Mouse (Mus musculus): Measurements from ENCODE around the gene Exog.
A peak's percentile ranks its signal among the peaks of the same experiment; 100 is the strongest.

Gene Exog

GRCm38 (mm10) chr9:119457122-119457521, 12.4 kb downstream of the Exog start:
- DNase-seq (ENCODE audit: low spot score in 2 of 2): no peak

GRCm38 (mm10) chr9:119460410-119460809, 15.7 kb downstream of the Exog start:
- peak; percentile 42 to 71 for DNase-seq (ENCODE audit: low spot score in 2 of 2)

- no peak for DNase-seq (ENCODE audit: low spot score in 2 of 2)
Observed at GRCm38 (mm10) chr9:119465056-119465455, 20.3 kb downstream of the Exog start.

GRCm38 (mm10) chr9:119465595-119465994, 20.9 kb downstream of the Exog start:
- DNase-seq (ENCODE audit: low spot score in 2 of 2): peak in 1 of 2 experiments; percentile 30

- DNase-seq (ENCODE audit: low spot score in 2 of 2): no peak
Observed at GRCm38 (mm10) chr9:119469691-119470353, 25.1 kb downstream of the Exog start.

GRCm38 (mm10) chr9:119472412-119472918, 27.7 kb downstream of the Exog start:
- no peak for DNase-seq (ENCODE audit: low spot score in 2 of 2)

- no peak for DNase-seq (ENCODE audit: low spot score in 2 of 2)
Observed at GRCm38 (mm10) chr9:119473011-119473410, 28.3 kb downstream of the Exog start.

GRCm38 (mm10) chr9:119473608-119474164, 28.9 kb downstream of the Exog start:
- DNase-seq (ENCODE audit: low spot score in 2 of 2): no peak

GRCm38 (mm10) chr9:119474717-119475611, 30.2 kb downstream of the Exog start:
- no peak for DNase-seq (ENCODE audit: low spot score in 2 of 2)

GRCm38 (mm10) chr9:119477754-119478153, 33.0 kb downstream of the Exog start:
- DNase-seq (ENCODE audit: low spot score in 2 of 2): no peak

GRCm38 (mm10) chr9:119478345-119478744, 33.6 kb downstream of the Exog start:
- DNase-seq (ENCODE audit: low spot score in 2 of 2): no peak

GRCm38 (mm10) chr9:119479297-119479696, 34.6 kb downstream of the Exog start:
- DNase-seq (ENCODE audit: low spot score in 2 of 2): no peak

- DNase-seq (ENCODE audit: low spot score in 2 of 2): no peak
Observed at GRCm38 (mm10) chr9:119481612-119482011, 36.9 kb downstream of the Exog start.

- no peak for DNase-seq (ENCODE audit: low spot score in 2 of 2)
Observed at GRCm38 (mm10) chr9:119483554-119484353, 39.0 kb downstream of the Exog start.

- DNase-seq (ENCODE audit: low spot score in 2 of 2): no peak
Observed at GRCm38 (mm10) chr9:119484420-119484819, 39.7 kb downstream of the Exog start.

- no peak for DNase-seq (ENCODE audit: low spot score in 2 of 2)
Observed at GRCm38 (mm10) chr9:119484868-119485267, 40.1 kb downstream of the Exog start.

- DNase-seq (ENCODE audit: low spot score in 2 of 2): no peak
Observed at GRCm38 (mm10) chr9:119496354-119496753, 51.6 kb downstream of the Exog start.

GRCm38 (mm10) chr9:119496960-119497359, 52.2 kb downstream of the Exog start:
- DNase-seq (ENCODE audit: low spot score in 2 of 2): peak; percentile 29 to 68

- DNase-seq (ENCODE audit: low spot score in 2 of 2): no peak
Observed at GRCm38 (mm10) chr9:119497546-119498246, 53.0 kb downstream of the Exog start.

GRCm38 (mm10) chr9:119498247-119498607, 53.5 kb downstream of the Exog start:
- DNase-seq (ENCODE audit: low spot score in 2 of 2): no peak

GRCm38 (mm10) chr9:119498885-119499284, 54.1 kb downstream of the Exog start:
- no peak for DNase-seq (ENCODE audit: low spot score in 2 of 2)
